Mouse (Mus musculus): ENCODE results near the gene Cmtm2b. TPM values are rescaled to one million over a fixed set of nuclear protein-coding genes. Genes with fewer than 3 reads are reported as not detected.
A peak's percentile ranks its signal among the peaks of the same experiment; 100 is the strongest.

Cmtm2b gene
- polyA plus RNA-seq, 1 experiment, result not detected

DNA sequence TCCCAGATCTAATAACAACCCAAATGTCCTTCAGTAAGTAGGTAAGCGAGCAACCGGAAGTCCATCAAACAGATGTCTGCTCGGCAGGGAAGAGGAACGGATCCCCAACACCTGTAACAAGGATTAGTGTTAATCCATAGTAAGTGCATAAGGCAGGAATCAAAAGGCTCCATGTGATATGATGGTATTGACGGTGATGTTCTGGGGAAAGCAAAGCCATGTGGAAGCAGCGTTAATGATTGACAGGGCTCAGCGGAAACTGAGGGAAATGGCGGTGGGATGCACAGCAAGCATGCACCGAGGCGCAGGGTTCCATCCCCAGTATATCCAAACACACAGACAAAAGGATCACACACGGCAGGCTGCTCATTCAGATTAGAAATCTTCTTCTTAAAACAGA is 52.2 kb downstream of the Cmtm2b start:
- peak; percentile 34 for DNase-seq (ENCODE audit: low read depth)

DNA sequence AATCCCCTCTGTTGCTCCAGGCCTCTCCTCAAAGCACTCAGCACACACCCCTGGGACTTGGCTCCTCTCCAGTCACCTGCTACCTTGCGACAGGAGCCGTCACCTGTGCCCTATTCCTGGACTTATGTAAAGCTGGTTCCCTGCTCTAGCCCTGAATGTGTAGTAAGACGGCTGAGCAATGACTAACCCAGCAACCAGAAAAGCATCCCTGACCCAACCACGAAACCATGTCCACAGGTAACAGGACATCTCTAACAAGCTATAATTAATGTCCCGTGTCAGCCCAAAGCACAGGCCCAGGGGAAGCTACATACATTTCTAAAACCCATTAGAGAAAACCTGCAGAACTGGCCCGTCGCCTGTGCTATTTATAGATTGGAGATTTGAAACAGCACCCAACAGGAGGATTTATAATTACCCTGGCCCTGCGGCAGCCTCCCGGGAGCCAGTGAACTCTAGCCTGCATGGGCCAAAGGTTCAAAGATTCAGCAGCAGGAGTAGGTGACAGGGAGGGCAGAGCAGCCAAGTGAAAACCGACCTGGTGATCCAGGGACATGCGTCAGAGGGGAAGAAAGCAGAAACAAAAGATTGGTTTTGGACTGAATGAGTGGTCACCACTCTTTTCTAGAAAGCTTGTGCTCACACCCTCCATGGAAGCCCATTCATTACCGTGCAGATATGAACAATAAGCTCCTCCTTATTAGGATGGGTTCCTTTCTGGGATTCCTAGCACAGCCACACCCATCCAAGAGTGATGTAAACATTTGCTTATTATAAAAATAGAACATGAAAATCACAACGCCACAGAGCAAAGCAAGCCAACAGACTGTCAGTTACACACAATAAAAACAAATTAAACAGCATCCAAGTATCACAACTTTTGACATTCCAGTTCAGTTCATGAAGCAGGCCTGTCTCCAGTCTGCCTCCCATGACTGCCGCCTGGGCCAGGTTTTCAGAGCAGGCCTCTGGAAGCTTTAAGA is 53.1 kb downstream of the Cmtm2b start:
- TF ChIP-seq CTCF (IDR thresholded peaks at IDR 0.05; ENCODE audit: borderline replicate concordance, extremely low read depth, insufficient read depth, insufficient read length), result no peak
- TF ChIP-seq POLR2A (IDR thresholded peaks at IDR 0.05; ENCODE audit: borderline replicate concordance, extremely low read depth, insufficient read depth, insufficient read length, poor library complexity, severe bottlenecking), result no peak
- peak; percentile 57 for DNase-seq (ENCODE audit: low read depth)

More for the DNA sequence above, 52.2 kb downstream of the Cmtm2b start:
- no peak for TF ChIP-seq POLR2A (IDR thresholded peaks at IDR 0.05; ENCODE audit: borderline replicate concordance, extremely low read depth, insufficient read depth, insufficient read length, poor library complexity, severe bottlenecking)
- TF ChIP-seq CTCF (IDR thresholded peaks at IDR 0.05; ENCODE audit: borderline replicate concordance, extremely low read depth, insufficient read depth, insufficient read length), result no peak

DNA sequence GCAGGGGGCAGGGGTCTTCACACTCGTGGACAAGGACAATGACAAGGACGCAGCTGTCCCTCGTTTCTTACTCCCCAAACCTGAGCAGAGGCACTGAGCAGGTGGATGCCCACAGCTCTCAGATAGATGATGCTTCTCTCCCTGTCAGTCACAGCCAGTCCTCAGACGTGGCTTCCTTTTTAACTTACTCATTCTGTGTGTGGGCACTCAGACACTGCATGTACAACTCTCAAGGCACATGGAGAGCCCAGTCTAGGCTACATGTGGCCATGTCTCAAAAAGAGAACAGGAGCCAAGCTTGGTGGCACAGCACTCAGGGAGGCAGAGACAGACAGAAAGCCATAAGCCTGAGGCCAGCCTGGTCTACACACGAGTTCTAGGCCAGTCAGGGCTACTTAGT is 53.9 kb downstream of the Cmtm2b start:
- no peak for DNase-seq (ENCODE audit: low read depth)
- TF ChIP-seq POLR2A (IDR thresholded peaks at IDR 0.05; ENCODE audit: borderline replicate concordance, extremely low read depth, insufficient read depth, insufficient read length, poor library complexity, severe bottlenecking) (no peak), CTCF (IDR thresholded peaks at IDR 0.05; ENCODE audit: borderline replicate concordance, extremely low read depth, insufficient read depth, insufficient read length) (no peak)

DNA sequence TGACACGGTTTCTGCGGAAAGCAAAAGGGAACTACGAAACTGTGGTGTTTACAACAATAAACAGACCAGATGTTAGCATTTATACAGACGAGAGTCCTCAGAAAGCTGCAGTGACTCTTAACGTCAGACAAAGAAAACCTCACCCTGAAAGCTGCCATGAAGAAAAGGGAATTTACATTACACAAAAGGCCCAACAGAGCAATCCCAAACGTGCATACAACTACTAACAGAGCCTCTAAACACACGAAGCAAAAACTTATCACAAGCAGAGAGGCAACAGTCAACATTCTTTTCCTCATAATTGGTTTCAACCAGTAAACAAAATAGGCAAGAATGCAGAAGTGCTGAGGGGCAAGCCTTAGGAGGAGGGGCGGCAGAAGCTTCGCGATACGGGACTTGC is 54.6 kb downstream of the Cmtm2b start:
- peak; percentile 22 for DNase-seq (ENCODE audit: low read depth)
- TF ChIP-seq CTCF (IDR thresholded peaks at IDR 0.05; ENCODE audit: borderline replicate concordance, extremely low read depth, insufficient read depth, insufficient read length) (no peak), POLR2A (IDR thresholded peaks at IDR 0.05; ENCODE audit: borderline replicate concordance, extremely low read depth, insufficient read depth, insufficient read length, poor library complexity, severe bottlenecking) (no peak)

DNA sequence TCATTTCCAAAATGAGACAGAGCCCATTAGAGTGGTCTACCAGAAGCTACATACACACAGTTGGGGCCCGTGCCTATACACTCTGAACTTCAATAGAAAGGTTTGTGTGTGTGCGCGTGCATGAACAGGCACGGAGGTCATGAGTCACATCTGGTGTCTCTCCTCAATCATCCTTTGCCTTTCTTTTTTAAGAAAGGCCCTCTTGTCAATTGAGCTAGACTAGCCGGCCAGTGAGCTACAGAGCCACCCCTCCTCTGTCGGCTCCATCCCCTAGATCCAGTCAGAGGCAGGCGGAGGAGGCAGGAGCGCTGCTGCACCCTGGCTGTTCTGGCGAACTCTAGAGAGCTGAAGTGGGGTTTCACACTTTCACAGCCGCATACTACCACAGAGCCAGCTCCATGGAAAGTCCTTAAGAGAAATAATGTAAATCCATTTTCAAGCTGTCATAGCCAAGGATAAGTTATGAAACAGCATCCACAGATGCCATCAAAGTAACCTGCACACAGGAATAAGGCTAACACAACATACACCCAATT is 57.3 kb downstream of the Cmtm2b start:
- TF ChIP-seq POLR2A (IDR thresholded peaks at IDR 0.05; ENCODE audit: borderline replicate concordance, extremely low read depth, insufficient read depth, insufficient read length, poor library complexity, severe bottlenecking) (no peak), CTCF (IDR thresholded peaks at IDR 0.05; ENCODE audit: borderline replicate concordance, extremely low read depth, insufficient read depth, insufficient read length) (no peak)
- DNase-seq (ENCODE audit: low read depth), result no peak

DNA sequence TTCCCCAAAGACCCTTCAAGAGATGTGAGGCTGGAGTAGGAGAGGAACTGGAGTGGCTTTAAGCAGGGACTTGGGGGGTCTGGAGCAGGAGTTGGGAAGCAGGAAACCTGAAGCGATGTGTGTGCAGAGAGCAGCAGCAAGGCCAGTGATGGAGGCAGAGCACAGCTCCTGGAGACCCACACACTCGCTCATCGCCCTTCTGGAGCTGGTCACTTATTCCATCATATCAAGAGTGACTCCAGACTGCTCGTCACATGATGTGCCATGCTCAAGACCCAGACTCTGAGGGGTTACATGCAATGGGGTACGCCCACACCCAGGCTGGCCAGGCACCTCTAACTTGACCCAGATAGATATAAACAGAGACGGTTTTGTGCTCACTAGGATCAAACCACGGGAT is 58.2 kb downstream of the Cmtm2b start:
- TF ChIP-seq POLR2A (IDR thresholded peaks at IDR 0.05; ENCODE audit: borderline replicate concordance, extremely low read depth, insufficient read depth, insufficient read length, poor library complexity, severe bottlenecking), result no peak
- no peak for TF ChIP-seq CTCF (IDR thresholded peaks at IDR 0.05; ENCODE audit: borderline replicate concordance, extremely low read depth, insufficient read depth, insufficient read length)
- DNase-seq (ENCODE audit: low read depth), result no peak

Other genes starting within 250 kb of the Cmtm2b start
- gene Cdh5, start 220.6 kb upstream of the Cmtm2b start, polyA plus RNA-seq (2012; rRNA removed), result 18.2 and 34.6 TPM in 2 replicates
- 12.3 and 16.9 TPM in 2 replicates for gene Bean1, start 151.8 kb upstream of the Cmtm2b start, polyA plus RNA-seq (2012; rRNA removed)
- 41.2 and 42.7 TPM in 2 replicates for gene Tk2, start 73.7 kb upstream of the Cmtm2b start, polyA plus RNA-seq (2012; rRNA removed)
- 36.0 and 52.4 TPM in 2 replicates for gene Cklf, start 71.4 kb upstream of the Cmtm2b start, polyA plus RNA-seq (2012; rRNA removed)
- gene Cmtm2a, start 29.0 kb upstream of the Cmtm2b start, polyA plus RNA-seq (2012; rRNA removed), result not detected in 2 replicates
- not detected in 2 replicates for gene Gm45711, start 12.1 kb upstream of the Cmtm2b start, polyA plus RNA-seq (2012; rRNA removed)
- gene Cmtm1, start 12.1 kb upstream of the Cmtm2b start, polyA plus RNA-seq (2012; rRNA removed), result 0.08 TPM in 1 of 2 replicates, not detected in the other
- not detected in 2 replicates for gene Gm11020, start 663 bp upstream of the Cmtm2b start, polyA plus RNA-seq (2012; rRNA removed)
- 57.5 and 64.9 TPM in 2 replicates for gene Cmtm3, start 17.2 kb downstream of the Cmtm2b start, polyA plus RNA-seq (2012; rRNA removed)
- gene Cmtm4, start 73.6 kb downstream of the Cmtm2b start, polyA plus RNA-seq (2012; rRNA removed), result 18.3 and 20.8 TPM in 2 replicates
- gene Dync1li2, start 120.8 kb downstream of the Cmtm2b start, polyA plus RNA-seq (2012; rRNA removed), result 89.9 and 110 TPM in 2 replicates
- 0.38 and 0.57 TPM in 2 replicates for gene Terb1, start 187.7 kb downstream of the Cmtm2b start, polyA plus RNA-seq (2012; rRNA removed)
- gene Nae1, start 212.4 kb downstream of the Cmtm2b start, polyA plus RNA-seq (2012; rRNA removed), result 72.4 and 89.3 TPM in 2 replicates
- 1.6 and 1.8 TPM in 2 replicates for gene Car7, start 212.5 kb downstream of the Cmtm2b start, polyA plus RNA-seq (2012; rRNA removed)

Measured in brain, embryonic 14.5 days (tissue).